Mouse (Mus musculus) stomach, postnatal 0 days (tissue): ENCODE results near the gene Sowaha. TPM values are rescaled to one million over a fixed set of nuclear protein-coding genes. Genes with fewer than 3 reads are reported as not detected.

ENCODE experiments used
- ATAC-seq: fragments of 200-750 bp; cut with Nextera tagmentation; 2 replicates; pipeline ENCODE4 v1.8.0; 2017; ENCODE audit not compliant: low FRiP score, low TSS enrichment
- DNase-seq: peaks from one replicate; pipeline ENCODE4 v3.0.0-alpha.2; 2016; ENCODE audit warnings: low spot score
- H3K27ac ChIP-seq: fragments of 300-500 bp; sonication (generic); replicated peaks from 2 replicates; pipeline ENCODE4 v1.5.1; 2014; ENCODE audit warnings: mild to moderate bottlenecking, control low read depth
- H3K27me3 ChIP-seq: fragments of 300-500 bp; sonication (generic); 2 replicates; pipeline ENCODE4 v1.6.1; 2014; ENCODE audit warnings: low read length; ENCODE audit not compliant: control insufficient read depth, insufficient read depth
- H3K36me3 ChIP-seq: fragments of 300-500 bp; sonication (generic); 2 replicates; pipeline ENCODE4 v1.6.1; 2014; ENCODE audit warnings: low read length, mixed read lengths; ENCODE audit not compliant: control insufficient read depth, insufficient read depth
- H3K4me1 ChIP-seq: fragments of 300-500 bp; sonication (generic); replicated peaks from 2 replicates; pipeline ENCODE4 v1.6.1; 2014; ENCODE audit warnings: antibody characterized with exemption; ENCODE audit not compliant: control insufficient read depth, insufficient read depth
- H3K4me2 ChIP-seq: fragments of 300-500 bp; sonication (generic); replicated peaks from 2 replicates; pipeline ENCODE4 v1.6.1; 2014; ENCODE audit warnings: low read depth, mild to moderate bottlenecking, control low read depth, moderate library complexity
- H3K4me3 ChIP-seq: fragments of 300-500 bp; sonication (generic); 2 replicates; pipeline ENCODE4 v1.5.1; 2014; ENCODE audit warnings: low read depth, low read length, control low read depth
- H3K9ac ChIP-seq: fragments of 300-500 bp; sonication (generic); 2 replicates; pipeline ENCODE4 v1.6.1; 2014; ENCODE audit warnings: mild to moderate bottlenecking, low read length, control low read depth, mixed read lengths
- H3K9me3 ChIP-seq: fragments of 300-500 bp; sonication (generic); 2 replicates; pipeline ENCODE4 v1.6.1; 2016; ENCODE audit warnings: low read length; ENCODE audit not compliant: control insufficient read depth
- CTCF ChIP-seq: IDR thresholded peaks from 2 replicates; pipeline ENCODE4 v1.5.1; 2016; ENCODE audit warnings: antibody characterized with exemption, low read depth, mild to moderate bottlenecking, moderate library complexity
- EP300 ChIP-seq: optimal IDR thresholded peaks from 2 replicates; pipeline ENCODE3; 2016; ENCODE audit warnings: antibody characterized with exemption
- WGBS: fragments of 180-500 bp; shearing (Covaris S2); extraction: QIAGEN DNeasy Blood & Tissue Kit; methylation state at CpG from one replicate; pipeline ENCODE4 v1.1.7; 2014; 5-methylcytosine and 5-hydroxymethylcytosine counted together
- polyA plus RNA-seq: library from polyadenylated mRNA; unstranded; fragments of >200 nt; fragmentation: Nextera tagmentation; extraction: Ambion mirVana; gene quantifications from 2 replicates; pipeline ENCODE4 v1.2.1, GENCODE M21; 2015

The Sowaha gene
- polyA plus RNA-seq, result 0.91 and 1.1 TPM in 2 replicates

- peak within 1 kb of the TSS; percentile 51 for H3K9ac ChIP-seq
Measured at GRCm38 (mm10) chr11:53479783-53480301, at the start of gene Sowaha, which contains the start of gene Gm9945. Gene Sowaha, minus strand, starts transcription at chr11:53480274. Gene Gm9945, plus strand, starts transcription at chr11:53480166.

GRCm38 (mm10) chr11:53529253-53529557, 49.1 kb upstream of the Sowaha start:
- no peak overlapping the region for H3K4me3 ChIP-seq
- H3K27ac ChIP-seq, result no peak overlapping the region
- ATAC-seq (peak; percentile 22; the same call in 1 of the 2 replicates), DNase-seq (peak; percentile 35)
- H3K4me2 ChIP-seq, result no peak overlapping the region; the same call in 1 of the 2 replicates
- no peaks in the 10 kb centered on the region for H3K27me3 ChIP-seq
- 26% methylated on average over 6 of the region's 6 CpGs for WGBS
- H3K9ac ChIP-seq, result peak overlapping the region; percentile 35; the same call in 1 of the 2 replicates
- peaks cover 2% of the 10 kb centered on the region for H3K4me1 ChIP-seq
- H3K36me3 ChIP-seq, result peaks cover 4% of the 10 kb centered on the region; the same call in 1 of the 2 replicates
- no peaks in the 10 kb centered on the region for H3K9me3 ChIP-seq
- no peak for TF ChIP-seq CTCF
- TF ChIP-seq EP300, result no peak

More at GRCm38 (mm10) chr11:53479783-53480301, at the start of gene Sowaha, which contains the start of gene Gm9945:
- Histone ChIP-seq H3K4me2 (peak within 1 kb of the TSS; percentile 76), H3K4me3 (peak within 1 kb of the TSS; percentile 47), H3K9me3 (no peaks in the 10 kb centered on the region), H3K27me3 (peaks cover 15% of the 10 kb centered on the region), H3K36me3 (no peaks in the 10 kb centered on the region), H3K27ac (no peak within 1 kb of the TSS), H3K4me1 (no peaks in the 10 kb centered on the region)
- WGBS, result 4% methylated on average over 37 of the region's 40 CpGs
- ATAC-seq (peak; percentile 61), DNase-seq (peak; percentile 68)
- TF ChIP-seq CTCF (peak; percentile 42), EP300 (no peak)

DNA sequence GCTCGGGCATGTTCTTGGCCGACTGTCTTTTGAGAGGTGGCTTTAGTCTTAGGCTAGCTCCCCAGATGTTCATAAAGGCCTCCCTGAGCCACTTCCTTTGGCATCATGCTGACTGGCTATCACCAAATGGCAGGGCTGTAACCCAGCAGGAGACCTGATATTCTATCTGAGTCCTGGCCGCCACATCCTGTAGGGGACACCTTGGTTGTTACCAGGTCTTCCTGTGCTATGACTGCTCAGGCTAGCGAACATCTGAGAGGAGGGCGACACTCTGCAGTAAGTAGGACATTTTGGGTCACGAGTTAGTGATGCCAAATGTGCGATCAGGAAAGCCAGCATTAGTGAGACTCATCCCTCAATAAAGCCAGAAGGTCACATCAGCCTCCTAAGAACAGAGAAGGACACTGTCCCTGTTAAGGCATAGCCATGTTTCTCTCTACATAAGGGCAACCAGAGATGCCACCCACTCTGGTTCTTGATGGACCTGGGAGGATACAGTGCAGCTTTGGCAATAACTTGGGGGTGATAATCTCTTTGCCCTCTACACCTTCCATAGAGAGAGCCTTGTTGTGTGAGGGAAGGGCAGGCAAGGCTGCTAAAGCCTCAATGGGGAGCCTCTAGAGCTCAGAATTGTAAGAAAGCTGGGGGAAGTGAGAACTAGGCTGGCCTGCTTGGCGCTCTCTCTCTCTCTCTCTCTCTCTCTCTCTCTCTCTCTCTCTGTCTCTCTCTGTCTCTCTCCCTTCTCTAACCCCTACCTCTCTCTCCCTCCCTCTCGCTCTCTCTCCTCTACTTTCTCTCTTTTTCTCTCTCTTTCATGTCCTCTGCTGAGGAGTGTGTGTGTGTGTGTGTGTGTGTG, 48.6 kb upstream of the Sowaha start:
- no peak overlapping the region for H3K4me2 ChIP-seq
- peaks cover 2% of the 10 kb centered on the region for H3K4me1 ChIP-seq
- DNase-seq (no peak), ATAC-seq (no peak)
- TF ChIP-seq EP300, result no peak
- 69% methylated on average over 9 of the region's 9 CpGs for WGBS
- H3K9ac ChIP-seq, result no peak overlapping the region
- no peak overlapping the region for H3K4me3 ChIP-seq
- H3K9me3 ChIP-seq, result no peaks in the 10 kb centered on the region
- no peaks in the 10 kb centered on the region for H3K36me3 ChIP-seq
- no peaks in the 10 kb centered on the region for H3K27me3 ChIP-seq
- peak overlapping the region; percentile 30; the same call in 1 of the 2 replicates for H3K27ac ChIP-seq

- WGBS, result 55% methylated on average over 4 of the region's 4 CpGs
- Histone ChIP-seq H3K4me3 (no peak overlapping the region), H3K27me3 (no peaks in the 10 kb centered on the region), H3K4me2 (no peak overlapping the region), H3K36me3 (no peaks in the 10 kb centered on the region), H3K9me3 (no peaks in the 10 kb centered on the region), H3K9ac (no peak overlapping the region), H3K27ac (no peak overlapping the region), H3K4me1 (peaks cover 2% of the 10 kb centered on the region)
- DNase-seq (no peak), ATAC-seq (no peak)
- TF ChIP-seq CTCF, result no peak
- no peak for TF ChIP-seq EP300
Measured at GRCm38 (mm10) chr11:53525461-53525860, 45.4 kb upstream of the Sowaha start.

GRCm38 (mm10) chr11:53524905-53525304, 44.8 kb upstream of the Sowaha start:
- Histone ChIP-seq H3K27ac (no peak overlapping the region), H3K4me3 (no peak overlapping the region), H3K36me3 (no peaks in the 10 kb centered on the region), H3K27me3 (no peaks in the 10 kb centered on the region), H3K4me2 (no peak overlapping the region), H3K4me1 (peaks cover 2% of the 10 kb centered on the region; the same call in 1 of the 2 replicates), H3K9ac (no peak overlapping the region), H3K9me3 (no peaks in the 10 kb centered on the region)
- 71% methylated on average over 6 of the region's 6 CpGs for WGBS
- DNase-seq, result peak; percentile 35
- ATAC-seq, result no peak
- TF ChIP-seq CTCF (peak; percentile 67), EP300 (no peak)
